Mouse (Mus musculus) embryonic facial prominence, embryonic 12.5 days (tissue): Measurements from ENCODE around the gene Cpd. TPM values are rescaled to one million over a fixed set of nuclear protein-coding genes. Genes with fewer than 3 reads are reported as not detected.

Experiments
- ATAC-seq: fragments of 200-750 bp; cut with Nextera tagmentation; 2 replicates; pipeline ENCODE4 v1.8.0; 2017; ENCODE audit not compliant: insufficient number of reproducible peaks, insufficient read depth, low FRiP score, low TSS enrichment
- H3K27ac ChIP-seq: fragments of 300-500 bp; sonication (generic); 2 replicates; pipeline ENCODE4 v1.5.1; 2016; ENCODE audit warnings: mild to moderate bottlenecking
- H3K27me3 ChIP-seq: fragments of 300-500 bp; sonication (generic); 2 replicates; pipeline ENCODE4 v1.6.1; 2016; ENCODE audit warnings: mild to moderate bottlenecking, moderate library complexity
- H3K36me3 ChIP-seq: fragments of 300-500 bp; sonication (generic); 2 replicates; pipeline ENCODE4 v1.6.1; 2016; ENCODE audit warnings: mild to moderate bottlenecking
- H3K4me1 ChIP-seq: fragments of 300-500 bp; sonication (generic); 2 replicates; pipeline ENCODE4 v1.6.1; 2016
- H3K4me2 ChIP-seq: fragments of 300-500 bp; sonication (generic); replicated peaks from 2 replicates; pipeline ENCODE4 v1.6.1; 2016; ENCODE audit warnings: mild to moderate bottlenecking, moderate library complexity
- H3K4me3 ChIP-seq: fragments of 300-500 bp; sonication (generic); 2 replicates; pipeline ENCODE4 v1.5.1; 2016; ENCODE audit warnings: mild to moderate bottlenecking
- H3K9ac ChIP-seq: fragments of 300-500 bp; sonication (generic); 2 replicates; pipeline ENCODE4 v1.6.1; 2016; ENCODE audit warnings: mild to moderate bottlenecking, moderate library complexity
- H3K9me3 ChIP-seq: fragments of 300-500 bp; sonication (generic); 2 replicates; pipeline ENCODE4 v1.6.1; 2016; ENCODE audit warnings: mild to moderate bottlenecking, moderate library complexity
- WGBS: fragments of 180-500 bp; shearing (Covaris S2); methylation state at CpG from one replicate; pipeline ENCODE4 v1.1.7; 2016; 5-methylcytosine and 5-hydroxymethylcytosine counted together
- polyA plus RNA-seq: library from polyadenylated mRNA; unstranded; fragments of >200 nt; fragmentation: Nextera tagmentation; extraction: Ambion mirVana; gene quantifications from 2 replicates; pipeline ENCODE4 v1.2.1, GENCODE M21; 2016

Gene Cpd
- polyA plus RNA-seq, 1 experiment from 2014 or later: 15.2 TPM

GRCm38 (mm10) chr11:76730650-76731049, 116.2 kb downstream of the Cpd start:
- H3K27me3 ChIP-seq: no peaks in the 10 kb centered on the region
- 83% methylated on average over 3 of the region's 3 CpGs for WGBS
- peaks cover 68% of the 10 kb centered on the region for H3K36me3 ChIP-seq
- no peaks in the 10 kb centered on the region for H3K9me3 ChIP-seq
- H3K27ac ChIP-seq: no peak overlapping the region
- no peak overlapping the region for H3K9ac ChIP-seq
- no peaks in the 10 kb centered on the region for H3K4me1 ChIP-seq
- H3K4me2 ChIP-seq: no peak overlapping the region
- no peak overlapping the region for H3K4me3 ChIP-seq
- ATAC-seq: no peak

Other genes with a start within 250 kb of the Cpd start
- gene Abr, start 224.7 kb downstream of the Cpd start, polyA plus RNA-seq: 46.7 and 48.6 TPM in 2 replicates
- gene Bhlha9, start 174.5 kb downstream of the Cpd start, polyA plus RNA-seq: 0.13 TPM in 1 of 2 replicates, not detected in the other
- gene Trarg1, start 167.2 kb downstream of the Cpd start, polyA plus RNA-seq: 0.38 and 0.61 TPM in 2 replicates
- 24.3 and 26.8 TPM in 2 replicates for gene Gosr1, start 83.4 kb downstream of the Cpd start, polyA plus RNA-seq
- not detected in 2 replicates for gene Tmigd1, start 55.1 kb upstream of the Cpd start, polyA plus RNA-seq
- gene Blmh, start 77.8 kb upstream of the Cpd start, polyA plus RNA-seq: 186 and 195 TPM in 2 replicates
- gene Slc6a4, start 151.6 kb upstream of the Cpd start, polyA plus RNA-seq: 0.75 and 0.87 TPM in 2 replicates
- gene Nsrp1, start 231.4 kb upstream of the Cpd start, polyA plus RNA-seq: 70.4 and 72.2 TPM in 2 replicates